In the genomic region with DNA sequence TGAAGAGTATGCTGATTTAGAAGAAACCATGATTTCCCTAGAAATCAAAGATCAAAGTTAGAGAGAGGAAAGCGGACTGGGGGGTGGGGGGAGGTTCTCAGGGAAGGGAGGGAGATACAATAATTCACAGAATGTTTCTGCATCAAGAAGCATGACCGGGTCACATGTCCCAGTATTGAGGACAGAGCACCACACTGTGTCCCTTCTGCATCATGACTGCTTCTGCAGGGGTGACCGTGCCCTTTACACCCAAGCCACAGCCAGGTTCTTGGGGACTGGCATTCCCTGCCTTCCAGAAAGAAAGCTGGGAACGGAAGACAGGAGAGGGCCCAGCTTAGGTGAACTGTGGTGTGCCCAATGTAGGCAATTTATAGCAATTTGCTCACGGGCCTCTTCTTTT, we compare ENCODE assay signal across 22 mouse cellular contexts.
DNase-seq lines count a peak whose midpoint lies in the region; ATAC-seq and TF ChIP-seq lines count a peak whose summit lies in the region.
"Had no signal": no experiment of that assay in that cellular context is flagged by ENCODE, and none has a peak within 500 bp of the region (broad histone marks: within the 10 kb centered on the region; RNA-seq: fewer than 3 reads in every experiment).

No protein-coding gene starts in this region.

- no peak overlapping the region for H3K4me2 ChIP-seq in kidney, embryonic 15.5 days
- H3K4me2 ChIP-seq in kidney, postnatal 0 days (ENCODE audit: low read length) = no peak overlapping the region
- H3K4me2 ChIP-seq in kidney, embryonic 16.5 days (replicated peaks; ENCODE audit: low read depth, low read length) = no peak overlapping the region

- H3K4me3 ChIP-seq in kidney, adult 2 months (ENCODE audit: insufficient read depth, low read depth, low read length) = no peak overlapping the region
- no peak overlapping the region for H3K4me3 ChIP-seq in kidney, embryonic 15.5 days (replicated peaks)
- no peak overlapping the region for H3K4me3 ChIP-seq in kidney, postnatal 0 days (replicated peaks; ENCODE audit: low read depth, low read length)
- no peak overlapping the region for H3K4me3 ChIP-seq in kidney, embryonic 16.5 days (ENCODE audit: low read length)

- H3K9me3 ChIP-seq in kidney, embryonic 15.5 days (replicated peaks) = no peaks in the 10 kb centered on the region
- no peaks in the 10 kb centered on the region for H3K9me3 ChIP-seq in kidney, postnatal 0 days (replicated peaks; ENCODE audit: low read length)
- H3K9me3 ChIP-seq in kidney, embryonic 16.5 days (ENCODE audit: low read length) = no peaks in the 10 kb centered on the region

- peaks cover 26% of the 10 kb centered on the region for H3K4me1 ChIP-seq in kidney, adult 2 months (ENCODE audit: control insufficient read depth, insufficient read depth, low read length)
- H3K4me1 ChIP-seq in kidney, embryonic 15.5 days = peaks cover 89% of the 10 kb centered on the region
- H3K4me1 ChIP-seq in kidney, postnatal 0 days (replicated peaks; ENCODE audit: insufficient read depth, low read length) = peaks cover 41% of the 10 kb centered on the region
- H3K4me1 ChIP-seq in kidney, embryonic 16.5 days (ENCODE audit: insufficient read depth, low read length) = peaks cover 76% of the 10 kb centered on the region

- TF ChIP-seq POLR2A in kidney, adult 2 months (IDR thresholded peaks at IDR 0.05; ENCODE audit: low read depth, low read length) = no peak

- no peak overlapping the region for H3K9ac ChIP-seq in kidney, embryonic 15.5 days
- no peak overlapping the region for H3K9ac ChIP-seq in kidney, postnatal 0 days (ENCODE audit: low read depth, low read length)
- no peak overlapping the region for H3K9ac ChIP-seq in kidney, embryonic 16.5 days (replicated peaks; ENCODE audit: low read length)

- DNase-seq in kidney, adult 2 months = peak; percentile 46
- DNase-seq in kidney, adult 8-10 months = no peak
- DNase-seq in kidney, postnatal 10 days = no peak
- peak; percentile 52 for DNase-seq in kidney, postnatal 0 days (ENCODE audit: low spot score)
- peak; percentile 39 to 43 for DNase-seq in kidney, postnatal 36 days
- DNase-seq in kidney, adult 11 months = no peak
- DNase-seq: adrenal gland, adult 2 months; adrenal gland, adult 8-10 months; adrenal gland, postnatal 10 days; adrenal gland, postnatal 14 days; adrenal gland, postnatal 25 days; adrenal gland, postnatal 36 days; B cell, adult 2 months; cerebellum, adult 11 months; cerebellum, adult 11-12 months had no signal

- no peaks in the 10 kb centered on the region for H3K36me3 ChIP-seq in kidney, adult 2 months (ENCODE audit: control insufficient read depth, insufficient read depth, low read length)
- no peaks in the 10 kb centered on the region for H3K36me3 ChIP-seq in kidney, embryonic 15.5 days
- H3K36me3 ChIP-seq in kidney, postnatal 0 days (ENCODE audit: insufficient read depth, low read length) = no peaks in the 10 kb centered on the region
- H3K36me3 ChIP-seq in kidney, embryonic 16.5 days (ENCODE audit: insufficient read depth, low read length) = no peaks in the 10 kb centered on the region
- H3K36me3 ChIP-seq: G1E had no signal

- no peak overlapping the region for H3K27ac ChIP-seq in kidney, adult 2 months (ENCODE audit: insufficient read depth, low read depth, low read length)
- 0 out of 2 replicates have a peak overlapping the region, but pooled peaks have one; percentile 9 for H3K27ac ChIP-seq in kidney, embryonic 15.5 days
- no peak overlapping the region for H3K27ac ChIP-seq in kidney, postnatal 0 days
- H3K27ac ChIP-seq in kidney, embryonic 16.5 days (ENCODE audit: low read length) = no peak overlapping the region

- H3K27me3 ChIP-seq in kidney, adult 2 months (replicated peaks; ENCODE audit: control insufficient read depth, insufficient read depth, low read length) = no peaks in the 10 kb centered on the region
- no peaks in the 10 kb centered on the region for H3K27me3 ChIP-seq in kidney, embryonic 15.5 days
- H3K27me3 ChIP-seq in kidney, postnatal 0 days (ENCODE audit: insufficient read depth, low read length) = no peaks in the 10 kb centered on the region
- H3K27me3 ChIP-seq in kidney, embryonic 16.5 days (ENCODE audit: insufficient read depth, low read length) = no peaks in the 10 kb centered on the region
- H3K27me3 ChIP-seq: CH12.LX, Patski had no signal

- no peak for TF ChIP-seq CTCF in kidney, adult 2 months (conservative IDR thresholded peaks at IDR 0.05; ENCODE audit: insufficient read depth, insufficient read length, low read depth, low read length)
- no peak for TF ChIP-seq CTCF in kidney, postnatal 0 days (IDR thresholded peaks at IDR 0.05; ENCODE audit: low read depth)

- ATAC-seq in kidney, embryonic 15.5 days (replicated peaks; ENCODE audit: low FRiP score) = peak; percentile 68; the same call in 1 of the 2 replicates
- 0 out of 2 replicates have a peak, but pooled peaks have one; percentile 44 for ATAC-seq in kidney, postnatal 0 days (replicated peaks; ENCODE audit: low FRiP score, low read depth)
- ATAC-seq in kidney, embryonic 16.5 days (ENCODE audit: low FRiP score, low TSS enrichment) = no peak
- ATAC-seq: activated CD4-positive, CD25-positive, alpha-beta regulatory T cell, adult 4 months; CD4-positive, CD25-positive, alpha-beta regulatory T cell, adult 4 months; Patski had no signal

- 43% methylated on average over 5 of the region's 5 CpGs for WGBS in kidney, adult 2 months
- 69% methylated on average over 5 of the region's 5 CpGs for WGBS in kidney, embryonic 15.5 days
- WGBS in kidney, postnatal 0 days = 46% methylated on average over 5 of the region's 5 CpGs
- WGBS in kidney, embryonic 16.5 days = 49% methylated on average over 5 of the region's 5 CpGs

Comparison
In these comparisons a context has a peak if more than half of its experiments do, and no peak if none do; other contexts are left out.
1. DNase-seq: peak in kidney, adult 2 months (single experiment), kidney, postnatal 0 days (single experiment) and kidney, postnatal 36 days (2 of 2); none in kidney, adult 8-10 months (0 of 2), kidney, postnatal 10 days (single experiment) and kidney, adult 11 months (single experiment).